ENCODE assay signal across 18 mouse cellular contexts in genomic region chr10:60084065-60084464, GRCm38 (mm10). TPM values are rescaled to one million over a fixed set of nuclear protein-coding genes. Genes with fewer than 3 reads are reported as not detected.
DNase-seq lines count a peak whose midpoint lies in the region; TF ChIP-seq lines count a peak whose summit lies in the region.
"Had no signal": no experiment of that assay in that cellular context is flagged by ENCODE, and none has a peak within 500 bp of the region (broad histone marks: within the 10 kb centered on the region; RNA-seq: fewer than 3 reads in every experiment).

No protein-coding gene starts in this region.

- intact Hi-C loops in gastrocnemius, adult 2 months (cut with DNase I), result no loop called here

- H3K4me3 ChIP-seq in gastrocnemius, adult 2 months, result no peak overlapping the region
- H3K4me3 ChIP-seq: embryonic facial prominence, embryonic 12.5 days; heart, embryonic 13.5 days; intestine, embryonic 15.5 days; left cerebral cortex, adult 2 months; limb, embryonic 13.5 days; liver, embryonic 15.5 days; neural tube, embryonic 15.5 days had no signal

- DNase-seq in gastrocnemius, adult 2 months, result peak; percentile 41
- no peak for DNase-seq in gastrocnemius, postnatal 25 days
- DNase-seq in layer of hippocampus, postnatal 14 days (ENCODE audit: low spot score in 2 of 2), result peak; percentile 53 to 76
- no peak for DNase-seq in layer of hippocampus, adult 11-12 months (ENCODE audit: low spot score)
- peak; percentile 38 for DNase-seq in cerebellum, adult 11 months
- DNase-seq in cerebellum, postnatal 10 days, result peak; percentile 51 to 70
- no peak for DNase-seq in embryo, embryonic 10 days (ENCODE audit: low spot score)
- DNase-seq in T-cell, adult 2 months (ENCODE audit: low spot score), result no peak
- DNase-seq: adrenal gland, postnatal 14 days; kidney, postnatal 14 days; lung, postnatal 14 days had no signal

- H3K27ac ChIP-seq in gastrocnemius, adult 2 months, result peak overlapping the region; percentile 67
- H3K27ac ChIP-seq: embryonic facial prominence, embryonic 12.5 days; heart, embryonic 13.5 days; intestine, embryonic 15.5 days; left cerebral cortex, adult 2 months; limb, embryonic 13.5 days; liver, embryonic 15.5 days; neural tube, embryonic 15.5 days had no signal

- no peak for TF ChIP-seq CTCF in gastrocnemius, adult 2 months (IDR thresholded peaks at IDR 0.05)

RNA-seq across cellular contexts. Expression of gene Spock2, which starts 22.0 kb away (rescaled TPM):
- total RNA-seq in gastrocnemius, adult 2 months (2021), result 1 to 10 TPM; 6.1 to 6.5 TPM
- 1 to 10 TPM; 4.7 to 5.7 TPM for total RNA-seq in gastrocnemius, postnatal 25 days (2021)
- total RNA-seq in layer of hippocampus, postnatal 14 days (2021), result 100 to 1,000 TPM; 497 to 522 TPM

Comparison
In these comparisons a context has a peak if more than half of its experiments do, and no peak if none do; other contexts are left out.
1. DNase-seq: peak in gastrocnemius, adult 2 months (single experiment), layer of hippocampus, postnatal 14 days (2 of 2), cerebellum, adult 11 months (single experiment) and cerebellum, postnatal 10 days (2 of 2); none in gastrocnemius, postnatal 25 days (single experiment), layer of hippocampus, adult 11-12 months (single experiment), embryo, embryonic 10 days (single experiment) and T-cell, adult 2 months (single experiment).
2. RNA of gene Spock2, which starts 22.0 kb away (total RNA-seq): 497 to 522 TPM in layer of hippocampus, postnatal 14 days; 6.1 to 6.5 TPM in gastrocnemius, adult 2 months and 4.7 to 5.7 TPM in gastrocnemius, postnatal 25 days; every median in the first group is over 10 times any median in the second.